Mouse (Mus musculus): Measurements from ENCODE around the gene Vat1l. TPM values are rescaled to one million over a fixed set of nuclear protein-coding genes. Genes with fewer than 3 reads are reported as not detected.

The Vat1l gene
- polyA plus RNA-seq, 1 experiment from 2014 or later: 2.0 TPM

DNA sequence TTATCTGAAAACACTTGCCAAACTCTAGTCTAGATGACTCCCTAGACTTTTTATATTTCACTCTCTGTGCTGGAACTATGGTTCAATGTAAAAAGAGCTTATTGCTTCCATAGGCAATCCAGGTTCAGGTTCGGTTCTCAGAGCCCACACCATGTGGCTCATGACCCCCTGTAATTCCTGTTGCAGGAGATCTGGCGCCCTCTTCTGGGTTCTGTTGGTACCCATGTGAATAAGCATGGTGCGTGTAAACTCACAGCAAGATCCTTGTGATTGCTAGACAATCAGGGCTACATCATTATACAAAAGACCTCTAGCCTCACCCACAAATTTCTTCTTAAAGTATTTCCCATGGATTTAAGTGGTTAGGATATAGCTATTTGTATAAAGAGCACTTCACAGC lies 28.7 kb upstream of the Vat1l start:
- WGBS: 54% methylated on average over 3 of the region's 3 CpGs
- no peaks in the 10 kb centered on the region for H3K4me1 ChIP-seq (replicated peaks; ENCODE audit: control insufficient read depth, insufficient read depth)
- no peak overlapping the region for H3K4me3 ChIP-seq (ENCODE audit: low read depth, low read length)
- no peaks in the 10 kb centered on the region for H3K9me3 ChIP-seq (ENCODE audit: control insufficient read depth, low read length)
- TF ChIP-seq CTCF (IDR thresholded peaks at IDR 0.05; ENCODE audit: low read depth) (peak; percentile 14; the same call in 1 of the 2 replicates), EP300 (optimal IDR thresholded peaks at IDR 0.05) (no peak)
- ATAC-seq (ENCODE audit: low FRiP score, low TSS enrichment) (no peak), DNase-seq (ENCODE audit: low spot score) (no peak)
- H3K27ac ChIP-seq (replicated peaks): no peak overlapping the region
- no peaks in the 10 kb centered on the region for H3K27me3 ChIP-seq (ENCODE audit: control insufficient read depth, insufficient read depth, low read length)
- no peaks in the 10 kb centered on the region for H3K36me3 ChIP-seq (ENCODE audit: control insufficient read depth, insufficient read depth, low read length)
- no peak overlapping the region for H3K4me2 ChIP-seq (replicated peaks; ENCODE audit: low read depth)
- no peak overlapping the region for H3K9ac ChIP-seq (ENCODE audit: low read length)

DNA sequence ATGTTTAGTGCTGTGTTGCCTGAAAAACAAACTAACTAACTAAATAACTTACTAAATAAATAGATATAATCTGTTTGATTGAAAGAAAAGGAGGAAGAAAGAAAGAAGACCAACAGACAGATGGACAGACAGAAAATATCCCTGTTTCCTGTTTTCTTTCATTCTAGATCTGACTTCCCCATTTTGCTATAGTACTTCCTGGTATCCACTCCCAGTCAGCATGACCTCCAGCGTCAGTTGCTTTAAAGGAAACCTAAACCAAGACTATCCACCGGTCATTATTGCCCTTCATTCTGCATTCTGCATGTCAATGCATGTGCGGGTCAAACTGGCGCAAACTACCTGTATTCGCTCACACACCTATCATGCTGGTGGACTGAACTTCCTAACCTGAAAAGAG lies 12.1 kb upstream of the Vat1l start:
- Histone ChIP-seq H3K27ac (replicated peaks) (no peak overlapping the region), H3K36me3 (ENCODE audit: control insufficient read depth, insufficient read depth, low read length) (no peaks in the 10 kb centered on the region), H3K27me3 (ENCODE audit: control insufficient read depth, insufficient read depth, low read length) (no peaks in the 10 kb centered on the region), H3K9ac (ENCODE audit: low read length) (no peak overlapping the region), H3K4me1 (replicated peaks; ENCODE audit: control insufficient read depth, insufficient read depth) (no peaks in the 10 kb centered on the region), H3K4me2 (replicated peaks; ENCODE audit: low read depth) (no peak overlapping the region), H3K4me3 (ENCODE audit: low read depth, low read length) (no peak overlapping the region), H3K9me3 (ENCODE audit: control insufficient read depth, low read length) (no peaks in the 10 kb centered on the region)
- DNase-seq (ENCODE audit: low spot score): no peak
- 82% methylated on average over 5 of the region's 5 CpGs for WGBS
- ATAC-seq (ENCODE audit: low FRiP score, low TSS enrichment): no peak
- no peak for TF ChIP-seq EP300 (optimal IDR thresholded peaks at IDR 0.05)

DNA sequence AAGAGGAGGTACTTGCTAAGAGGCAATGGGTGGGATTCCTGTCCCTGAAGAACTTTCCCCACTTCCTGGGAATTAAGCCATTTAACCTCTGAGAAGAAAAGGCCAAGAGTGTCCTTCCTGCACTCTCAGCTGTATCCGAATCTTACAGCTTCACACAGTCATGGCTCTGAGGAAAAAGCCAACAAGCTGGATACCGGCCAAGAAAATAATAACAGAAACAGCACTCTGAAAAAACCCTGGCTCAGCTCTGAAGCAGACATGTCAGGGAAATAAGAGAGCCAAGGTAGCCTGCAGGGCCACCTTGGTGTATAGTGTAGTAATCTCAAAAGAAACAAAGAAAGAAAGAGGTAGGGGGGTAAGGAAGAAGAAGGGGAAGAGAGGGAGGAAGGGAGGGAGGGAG lies 6.4 kb upstream of the Vat1l start:
- H3K27ac ChIP-seq (replicated peaks): no peak overlapping the region
- no peaks in the 10 kb centered on the region for H3K9me3 ChIP-seq (ENCODE audit: control insufficient read depth, low read length)
- ATAC-seq (ENCODE audit: low FRiP score, low TSS enrichment) (no peak), DNase-seq (ENCODE audit: low spot score) (no peak)
- no peaks in the 10 kb centered on the region for H3K36me3 ChIP-seq (ENCODE audit: control insufficient read depth, insufficient read depth, low read length)
- H3K9ac ChIP-seq (ENCODE audit: low read length): no peak overlapping the region
- H3K4me1 ChIP-seq (replicated peaks; ENCODE audit: control insufficient read depth, insufficient read depth): no peaks in the 10 kb centered on the region
- H3K27me3 ChIP-seq (ENCODE audit: control insufficient read depth, insufficient read depth, low read length): no peaks in the 10 kb centered on the region
- WGBS: 45% methylated on average over 2 of the region's 2 CpGs
- no peak overlapping the region for H3K4me3 ChIP-seq (ENCODE audit: low read depth, low read length)
- H3K4me2 ChIP-seq (replicated peaks; ENCODE audit: low read depth): no peak overlapping the region
- no peak for TF ChIP-seq CTCF (IDR thresholded peaks at IDR 0.05; ENCODE audit: low read depth)
- no peak for TF ChIP-seq EP300 (optimal IDR thresholded peaks at IDR 0.05)

DNA sequence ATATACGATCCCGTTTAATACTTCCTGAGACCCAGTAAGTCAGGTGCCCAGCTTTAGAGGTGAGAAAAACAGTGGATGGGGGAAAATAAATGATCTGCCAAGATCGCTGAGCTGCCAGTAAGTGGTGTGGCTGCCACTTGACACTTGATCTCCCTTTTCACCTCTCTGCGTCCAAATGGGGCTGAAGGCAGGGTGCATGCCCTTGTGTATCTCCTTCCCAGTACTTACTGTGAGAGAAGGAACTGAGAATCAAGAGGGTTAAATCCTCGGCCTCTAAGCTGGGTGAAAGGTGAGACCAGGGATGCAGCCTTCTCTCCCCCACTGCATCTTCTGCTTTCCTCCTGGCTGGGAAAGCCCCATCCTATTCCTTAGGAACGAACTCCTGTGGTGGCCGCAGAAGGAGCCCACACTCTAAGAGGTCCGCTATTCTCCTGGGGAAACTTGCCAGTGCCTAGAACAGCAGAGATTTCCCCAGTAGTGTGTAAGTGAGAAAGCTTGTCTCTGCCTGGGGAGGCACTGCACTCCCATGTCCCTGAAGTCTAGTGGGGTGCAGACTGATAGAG lies 1.1 kb downstream of the Vat1l start:
- no peaks in the 10 kb centered on the region for H3K9me3 ChIP-seq (ENCODE audit: control insufficient read depth, low read length)

DNA sequence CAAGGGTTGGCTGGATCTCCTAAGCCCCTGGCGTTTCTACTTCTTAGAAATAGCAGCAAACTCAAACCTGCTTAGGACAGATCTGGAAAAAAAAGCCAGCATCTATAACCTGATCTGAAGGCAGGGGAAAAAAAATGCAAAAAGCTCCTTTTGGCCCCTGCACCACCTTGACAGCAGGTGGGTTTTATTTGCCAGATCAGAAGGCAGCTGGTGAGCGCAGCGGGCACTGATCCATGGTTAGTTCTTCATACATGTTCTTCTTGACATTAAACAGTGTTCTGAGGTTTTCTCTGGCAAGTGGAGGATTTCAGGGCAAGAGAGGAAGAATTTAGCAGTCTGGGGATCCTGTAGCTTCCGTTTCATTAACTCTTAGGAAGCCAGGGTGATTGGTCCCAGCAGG lies 1.6 kb downstream of the Vat1l start:
- ATAC-seq (ENCODE audit: low FRiP score, low TSS enrichment) (no peak), DNase-seq (ENCODE audit: low spot score) (no peak)
- Histone ChIP-seq H3K4me3 (ENCODE audit: low read depth, low read length) (no peak overlapping the region), H3K4me2 (replicated peaks; ENCODE audit: low read depth) (no peak overlapping the region), H3K36me3 (ENCODE audit: control insufficient read depth, insufficient read depth, low read length) (no peaks in the 10 kb centered on the region), H3K9me3 (ENCODE audit: control insufficient read depth, low read length) (no peaks in the 10 kb centered on the region), H3K27me3 (ENCODE audit: control insufficient read depth, insufficient read depth, low read length) (no peaks in the 10 kb centered on the region; the same call in 1 of the 2 replicates), H3K9ac (ENCODE audit: low read length) (no peak overlapping the region), H3K4me1 (replicated peaks; ENCODE audit: control insufficient read depth, insufficient read depth) (no peaks in the 10 kb centered on the region), H3K27ac (replicated peaks) (no peak overlapping the region)
- TF ChIP-seq CTCF (IDR thresholded peaks at IDR 0.05; ENCODE audit: low read depth): no peak
- TF ChIP-seq EP300 (optimal IDR thresholded peaks at IDR 0.05): no peak
- 42% methylated on average over 4 of the region's 4 CpGs for WGBS

More for the DNA sequence above, 1.1 kb downstream of the Vat1l start:
- ATAC-seq (ENCODE audit: low FRiP score, low TSS enrichment) (no peak), DNase-seq (ENCODE audit: low spot score) (no peak)
- H3K4me3 ChIP-seq (ENCODE audit: low read depth, low read length): no peak overlapping the region
- no peak overlapping the region for H3K27ac ChIP-seq (replicated peaks)
- TF ChIP-seq EP300 (optimal IDR thresholded peaks at IDR 0.05) (no peak), CTCF (IDR thresholded peaks at IDR 0.05; ENCODE audit: low read depth) (no peak)
- no peak overlapping the region for H3K4me2 ChIP-seq (replicated peaks; ENCODE audit: low read depth)
- no peaks in the 10 kb centered on the region; the same call in 1 of the 2 replicates for H3K27me3 ChIP-seq (ENCODE audit: control insufficient read depth, insufficient read depth, low read length)
- H3K36me3 ChIP-seq (ENCODE audit: control insufficient read depth, insufficient read depth, low read length): no peaks in the 10 kb centered on the region
- no peaks in the 10 kb centered on the region for H3K4me1 ChIP-seq (replicated peaks; ENCODE audit: control insufficient read depth, insufficient read depth)
- 4% methylated on average over 8 of the region's 8 CpGs for WGBS
- no peak overlapping the region for H3K9ac ChIP-seq (ENCODE audit: low read length)

DNA sequence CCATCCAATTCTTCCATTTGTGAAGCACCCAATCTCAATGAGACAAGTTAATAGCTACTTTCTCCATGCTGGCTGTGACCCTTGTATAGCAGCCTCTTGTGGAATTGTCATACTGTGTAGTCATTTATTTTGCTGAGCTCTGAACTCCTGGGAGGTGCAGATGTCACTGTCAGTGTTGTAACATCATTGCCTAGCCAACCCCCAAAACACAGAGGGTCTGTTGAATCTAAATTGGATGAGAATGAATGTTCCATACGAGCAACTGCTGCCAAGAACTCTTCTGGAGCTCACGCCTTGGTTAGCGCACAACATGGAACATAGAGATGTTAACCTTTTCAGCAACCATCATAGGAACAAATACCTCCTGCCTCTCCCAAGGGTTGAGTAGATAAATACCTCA lies 15.4 kb downstream of the Vat1l start:
- Histone ChIP-seq H3K4me1 (replicated peaks; ENCODE audit: control insufficient read depth, insufficient read depth) (no peaks in the 10 kb centered on the region), H3K4me3 (ENCODE audit: low read depth, low read length) (no peak overlapping the region), H3K27me3 (ENCODE audit: control insufficient read depth, insufficient read depth, low read length) (no peaks in the 10 kb centered on the region), H3K9me3 (ENCODE audit: control insufficient read depth, low read length) (no peaks in the 10 kb centered on the region), H3K27ac (replicated peaks) (no peak overlapping the region), H3K4me2 (replicated peaks; ENCODE audit: low read depth) (no peak overlapping the region), H3K36me3 (ENCODE audit: control insufficient read depth, insufficient read depth, low read length) (no peaks in the 10 kb centered on the region), H3K9ac (ENCODE audit: low read length) (no peak overlapping the region)
- no peak for ATAC-seq (ENCODE audit: low FRiP score, low TSS enrichment)
- TF ChIP-seq EP300 (optimal IDR thresholded peaks at IDR 0.05) (no peak), CTCF (IDR thresholded peaks at IDR 0.05; ENCODE audit: low read depth) (no peak)
- DNase-seq (ENCODE audit: low spot score): no peak
- WGBS: 77% methylated on average over 3 of the region's 3 CpGs
